Mouse (Mus musculus): Measurements from ENCODE around the gene Btg1.

The Btg1 gene

GRCm38 (mm10) chr10:96616709-96617116 lies at the start of gene Btg1:
Btg1 (plus strand) TSS chr10:96617006.
- in situ Hi-C loops (cut with MboI; ENCODE audit: unreplicated experiment in 2 of 2) = loop anchor here (5.0 to 25.0 kb wide), 6 partner anchors 244 to 1079 kb away; partner anchors contain the start of gene Nudt4 (in 1 of the 2)

DNA sequence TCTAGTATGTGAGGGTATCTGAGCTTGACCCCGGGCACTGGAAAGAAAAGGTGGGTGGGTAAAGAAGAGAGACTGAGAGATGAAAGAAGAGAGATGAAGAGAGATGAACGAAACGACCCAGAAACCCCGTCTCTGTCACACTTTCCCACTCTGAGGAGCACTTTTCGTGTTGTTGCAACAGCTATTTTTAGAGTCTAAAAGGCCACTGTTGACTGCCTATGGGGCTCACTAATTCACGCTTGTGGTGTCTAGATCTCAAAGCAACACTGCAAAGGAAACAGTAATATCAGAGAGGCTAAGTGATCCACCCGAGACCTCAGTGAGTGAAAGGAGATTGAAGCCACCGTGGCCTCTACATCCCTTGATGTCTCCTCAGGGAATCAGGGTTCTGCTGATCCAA lies 47.3 kb upstream of the Btg1 start:
- in situ Hi-C loops (cut with MboI; ENCODE audit: unreplicated experiment in 2 of 2) = no loop called here

DNA sequence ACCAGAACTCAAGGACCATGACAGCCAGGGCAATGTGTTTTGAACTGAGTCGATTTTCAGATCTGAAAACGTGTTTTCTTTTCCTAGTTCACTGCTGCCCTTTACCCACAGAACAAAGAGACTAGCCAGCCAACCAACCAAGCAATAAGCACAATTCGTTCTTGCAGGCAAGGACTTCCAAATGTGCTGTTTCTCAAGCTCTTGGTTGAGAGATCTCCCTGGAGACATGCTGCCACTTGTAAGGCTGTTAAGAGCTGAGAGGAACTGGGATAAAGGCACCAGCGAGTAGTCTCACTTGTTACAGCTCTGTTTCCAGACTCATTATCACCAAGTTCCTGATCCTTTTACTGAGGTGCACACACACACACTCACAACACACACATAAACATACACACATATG lies 45.6 kb upstream of the Btg1 start:
- in situ Hi-C loops (cut with MboI; ENCODE audit: unreplicated experiment in 2 of 2) = no loop called here

DNA sequence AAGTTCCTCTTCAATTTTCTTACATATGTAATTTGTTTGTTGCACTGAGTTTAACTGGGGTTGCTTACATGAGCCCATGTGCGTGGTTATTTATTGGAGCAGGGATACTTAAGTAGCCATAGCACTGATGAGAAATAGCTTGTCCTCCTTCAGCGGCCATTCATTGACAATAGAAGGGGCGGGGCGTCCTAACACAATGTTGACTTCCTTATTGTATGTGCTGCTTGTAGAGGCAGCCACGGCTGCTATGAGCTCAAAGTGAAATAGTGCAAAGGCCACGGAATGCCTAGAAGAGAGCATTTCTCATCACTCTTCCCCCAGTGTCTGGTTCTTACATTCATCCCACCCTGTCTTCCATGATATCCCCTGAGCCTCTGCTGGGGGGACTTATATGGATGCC lies 42.0 kb upstream of the Btg1 start:
- in situ Hi-C loops (cut with MboI; ENCODE audit: unreplicated experiment in 2 of 2) = no loop called here

DNA sequence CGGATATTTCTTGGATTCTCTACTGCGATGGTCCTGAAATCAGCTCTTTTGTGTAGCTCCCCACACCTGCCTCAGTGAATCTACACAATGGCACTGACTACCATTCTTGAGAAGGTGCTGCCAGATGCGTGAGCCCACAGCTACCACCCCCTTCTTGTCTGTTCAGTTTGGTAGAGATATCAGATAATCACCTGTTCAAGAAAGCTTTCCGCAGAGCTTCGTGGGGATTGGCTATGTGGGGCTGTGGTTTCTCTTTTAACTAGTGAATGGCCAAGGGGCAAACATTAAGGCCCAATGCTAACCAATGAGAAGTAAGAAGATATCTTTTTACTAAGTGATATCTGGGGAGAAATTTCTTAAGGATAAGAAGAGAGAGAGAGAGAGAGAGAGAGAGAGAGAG lies 41.5 kb upstream of the Btg1 start:
- in situ Hi-C loops (cut with MboI; ENCODE audit: unreplicated experiment in 2 of 2) = no loop called here

DNA sequence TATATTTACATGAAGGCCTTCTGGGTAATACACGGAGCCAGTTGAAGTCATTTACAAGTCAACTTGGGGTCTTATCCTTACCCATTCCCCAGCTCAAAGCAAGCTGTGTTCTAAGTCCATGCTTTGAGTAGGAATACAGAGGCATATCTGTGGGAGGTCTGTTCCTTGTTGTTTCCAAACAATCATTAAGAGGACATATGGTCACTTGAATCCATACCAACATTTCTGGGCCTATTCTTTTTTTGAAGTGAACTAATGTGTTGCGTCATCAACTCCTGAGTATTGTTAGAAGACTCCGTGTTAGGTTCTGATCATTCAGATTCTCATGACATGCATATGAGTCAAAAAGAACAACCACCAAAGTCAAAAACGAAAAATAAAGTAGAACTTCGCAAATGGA lies 37.9 kb upstream of the Btg1 start:
- in situ Hi-C loops (cut with MboI; ENCODE audit: unreplicated experiment in 2 of 2) = no loop called here

GRCm38 (mm10) chr10:96579436-96579835 lies 37.4 kb upstream of the Btg1 start:
- in situ Hi-C loops (cut with MboI; ENCODE audit: unreplicated experiment in 2 of 2) = no loop called here

- in situ Hi-C loops (cut with MboI; ENCODE audit: unreplicated experiment in 2 of 2) = no loop called here
These were observed 36.6 kb upstream of the Btg1 start for GRCm38 (mm10) chr10:96580246-96580645.

DNA sequence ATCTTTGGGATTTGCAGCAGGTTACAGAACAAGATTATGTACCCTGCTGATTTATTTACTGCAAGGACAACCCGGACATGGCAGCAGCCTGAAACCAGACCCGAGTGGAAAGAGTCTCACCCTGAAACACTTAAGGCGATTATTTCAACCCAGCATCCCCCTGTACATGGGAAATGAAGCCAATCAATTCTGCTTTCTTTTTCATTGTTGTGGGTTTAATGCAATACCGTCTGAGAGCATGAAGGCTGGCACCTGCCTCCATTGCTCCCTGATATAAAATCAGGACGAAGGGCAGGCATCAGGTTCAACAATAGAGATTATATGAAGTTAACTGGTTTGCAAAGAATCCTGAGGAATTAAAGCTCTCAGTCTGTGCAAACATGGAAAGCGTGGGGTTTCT lies 35.6 kb upstream of the Btg1 start:
- in situ Hi-C loops (cut with MboI; ENCODE audit: unreplicated experiment in 2 of 2) = no loop called here

GRCm38 (mm10) chr10:96586191-96586880 lies 30.5 kb upstream of the Btg1 start:
- in situ Hi-C loops (cut with MboI; ENCODE audit: unreplicated experiment in 2 of 2) = no loop called here

- in situ Hi-C loops (cut with MboI; ENCODE audit: unreplicated experiment in 2 of 2) = no loop called here
These were observed 30.0 kb upstream of the Btg1 start for GRCm38 (mm10) chr10:96586881-96587217.

DNA sequence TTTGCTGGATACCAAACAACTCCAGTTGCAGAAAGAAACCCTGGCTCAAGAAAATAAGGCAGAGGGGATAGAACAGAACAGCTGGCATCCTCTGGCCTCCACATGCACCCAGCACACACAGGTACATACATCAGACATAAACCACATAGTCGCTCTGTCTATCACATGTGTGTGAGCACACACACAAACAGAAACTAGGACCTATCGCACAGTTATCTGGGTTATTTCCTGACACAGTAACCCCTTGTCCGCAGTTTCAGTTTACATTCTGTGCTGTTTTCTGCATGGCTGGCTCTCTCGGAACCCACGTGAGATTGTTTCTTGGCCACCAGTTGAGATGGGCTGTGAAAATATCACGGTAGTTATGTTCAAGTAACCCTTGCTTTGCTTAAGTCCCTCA lies 28.6 kb upstream of the Btg1 start:
- in situ Hi-C loops (cut with MboI; ENCODE audit: unreplicated experiment in 2 of 2) = no loop called here

- in situ Hi-C loops (cut with MboI; ENCODE audit: unreplicated experiment in 2 of 2) = no loop called here
These were observed 27.0 kb upstream of the Btg1 start for GRCm38 (mm10) chr10:96589781-96590180.

- in situ Hi-C loops (cut with MboI; ENCODE audit: unreplicated experiment in 2 of 2) = no loop called here
These were observed 24.7 kb upstream of the Btg1 start for GRCm38 (mm10) chr10:96592089-96592488.

- in situ Hi-C loops (cut with MboI; ENCODE audit: unreplicated experiment in 2 of 2) = no loop called here
These were observed 21.2 kb upstream of the Btg1 start for GRCm38 (mm10) chr10:96595435-96596132.

- in situ Hi-C loops (cut with MboI; ENCODE audit: unreplicated experiment in 2 of 2) = no loop called here
These were observed 20.4 kb upstream of the Btg1 start for GRCm38 (mm10) chr10:96596411-96596810.

DNA sequence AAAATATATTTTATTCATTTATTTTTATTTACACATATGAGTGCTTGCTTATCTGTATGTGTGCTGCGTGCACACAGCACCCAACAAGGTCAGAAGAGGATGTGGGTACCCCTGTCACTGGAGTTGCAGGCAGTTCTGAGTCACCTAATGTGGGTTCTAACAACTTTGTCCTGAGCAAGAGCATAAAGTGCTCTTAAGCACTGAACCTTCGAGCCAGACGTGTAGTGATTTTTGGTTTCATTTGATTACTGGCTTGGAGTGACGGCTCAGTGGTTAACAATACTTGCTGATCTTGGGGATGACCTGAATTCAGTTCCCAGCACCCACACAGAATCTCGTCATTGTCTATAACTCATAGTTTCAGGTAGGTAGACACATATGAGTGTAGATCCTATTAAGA lies 17.2 kb upstream of the Btg1 start:
- in situ Hi-C loops (cut with MboI; ENCODE audit: unreplicated experiment in 2 of 2) = loop anchor here (25.0 kb wide), 2 partner anchors 1037 to 1062 kb away; partner anchors contain the start of gene Nudt4 (in 1 of the 2)

GRCm38 (mm10) chr10:96601670-96602069 lies 15.1 kb upstream of the Btg1 start:
- in situ Hi-C loops (cut with MboI; ENCODE audit: unreplicated experiment in 2 of 2) = loop anchor here (25.0 kb wide), 2 partner anchors 1039 to 1064 kb away; partner anchors contain the start of gene Nudt4 (in 1 of the 2)

GRCm38 (mm10) chr10:96602339-96602738 lies 14.5 kb upstream of the Btg1 start:
- in situ Hi-C loops (cut with MboI; ENCODE audit: unreplicated experiment in 2 of 2) = loop anchor here (25.0 kb wide), 2 partner anchors 1040 to 1065 kb away; partner anchors contain the start of gene Nudt4 (in 1 of the 2)

- in situ Hi-C loops (cut with MboI; ENCODE audit: unreplicated experiment in 2 of 2) = loop anchor here (25.0 kb wide), 2 partner anchors 1043 to 1068 kb away; partner anchors contain the start of gene Nudt4 (in 1 of the 2)
These were observed 11.6 kb upstream of the Btg1 start for GRCm38 (mm10) chr10:96605168-96605567.

- in situ Hi-C loops (cut with MboI; ENCODE audit: unreplicated experiment in 2 of 2) = loop anchor here (25.0 kb wide), 2 partner anchors 1044 to 1069 kb away; partner anchors contain the start of gene Nudt4 (in 1 of the 2)
These were observed 10.9 kb upstream of the Btg1 start for GRCm38 (mm10) chr10:96605856-96606255.
